In the genomic region with DNA sequence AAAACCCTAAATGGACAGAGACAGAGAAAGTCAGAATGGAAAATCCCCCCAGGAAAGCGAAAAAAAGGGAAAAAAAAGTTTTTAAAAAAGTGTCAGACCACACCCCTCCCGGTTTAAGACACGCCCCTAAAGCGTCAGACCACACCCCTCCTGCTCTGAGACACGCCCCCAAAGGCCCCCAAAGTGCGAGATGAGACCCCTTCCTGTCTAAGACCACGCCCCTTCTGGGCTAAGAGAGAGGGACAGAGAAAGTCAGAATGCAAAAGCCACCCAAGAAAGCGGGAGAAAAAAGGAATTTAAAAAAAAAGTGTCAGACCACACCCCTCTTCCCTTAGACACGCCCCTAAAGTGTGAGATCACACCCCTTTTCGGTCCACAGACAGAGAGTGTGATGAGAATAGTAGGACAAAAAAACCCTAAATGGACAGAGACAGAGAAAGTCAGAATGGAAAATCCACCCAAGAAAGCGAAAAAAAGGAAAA, we compare ENCODE assay signal across 11 mouse cellular contexts. TPM values are rescaled to one million over a fixed set of nuclear protein-coding genes. Genes with fewer than 3 reads are reported as not detected.
DNase-seq lines count a peak whose midpoint lies in the region; ATAC-seq and TF ChIP-seq lines count a peak whose summit lies in the region.
"Not testable (repeated sequence)": the region's sequence is repeated elsewhere in the genome, so short reads cannot be mapped to it uniquely, and the experiment has no call there.
"Had no signal": no experiment of that assay in that cellular context is flagged by ENCODE, and none has a peak within 500 bp of the region (broad histone marks: within the 10 kb centered on the region; RNA-seq: fewer than 3 reads in every experiment).

No protein-coding gene starts in this region.

- not testable (repeated sequence) for TF ChIP-seq POLR2A in MEL (IDR thresholded peaks at IDR 0.05; ENCODE audit: control insufficient read depth in 1 of 2, insufficient read depth in 1 of 2, low read depth in 1 of 2, low read length in 2 of 2, poor library complexity in 1 of 2)

- not testable (repeated sequence) for H3K4me1 ChIP-seq in MEL (ENCODE audit: control insufficient read depth in 1 of 2, insufficient read depth in 2 of 2, low read length in 2 of 2); forebrain, embryonic 12.5 days

- not testable (repeated sequence) for TF ChIP-seq EP300 in MEL (IDR thresholded peaks at IDR 0.05; ENCODE audit: low read depth in 1 of 2, low read length in 2 of 2)

- H3K36me3 ChIP-seq in MEL (ENCODE audit: control insufficient read depth in 1 of 2, insufficient read depth in 2 of 2, low read length in 2 of 2): not testable (repeated sequence)
- H3K36me3 ChIP-seq in forebrain, embryonic 12.5 days (replicated peaks): peaks cover 44% of the 10 kb centered on the region

- H3K27ac ChIP-seq in MEL (ENCODE audit: control insufficient read depth, low read depth, low read length); forebrain, embryonic 12.5 days: not testable (repeated sequence)

- H3K9ac ChIP-seq in MEL (ENCODE audit: control insufficient read depth, low read depth, low read length, poor library complexity, severe bottlenecking); forebrain, embryonic 12.5 days: not testable (repeated sequence)

- H3K79me2 ChIP-seq in MEL (ENCODE audit: control insufficient read depth, insufficient read depth, low read length, poor library complexity): not testable (repeated sequence)

- not testable (repeated sequence) for H3K27me3 ChIP-seq in MEL (ENCODE audit: control insufficient read depth in 1 of 2, insufficient read depth in 2 of 2, low read length in 2 of 2); forebrain, embryonic 12.5 days

- H3K9me3 ChIP-seq in MEL (replicated peaks; ENCODE audit: insufficient read depth, low read length): not testable (repeated sequence)
- peaks cover 45% of the 10 kb centered on the region for H3K9me3 ChIP-seq in forebrain, embryonic 12.5 days

- intact Hi-C loops in heart, postnatal 36 days (cut with DNase I): not testable (repeated sequence)

- H3K4me2 ChIP-seq in forebrain, embryonic 12.5 days: not testable (repeated sequence)

- peak; percentile 83 for DNase-seq in MEL (ENCODE audit: low read depth, low spot score)
- peak; percentile 52 for DNase-seq in cerebellum, adult 9-10 months
- DNase-seq in heart, postnatal 36 days: peak; percentile 9 to 36
- peak; percentile 59 for DNase-seq in layer of hippocampus, adult 9-11 months
- DNase-seq in lung, postnatal 10 days: peak; percentile 40
- DNase-seq in right cerebral cortex, postnatal 14 days: peak; percentile 12
- peak; percentile 34 to 63 for DNase-seq in thymus, postnatal 36 days

- H3K4me3 ChIP-seq in MEL (ENCODE audit: control insufficient read depth in 1 of 2, insufficient read depth in 1 of 2, low read depth in 2 of 2, low read length in 2 of 2); forebrain, embryonic 12.5 days (replicated peaks): not testable (repeated sequence)

- TF ChIP-seq RAD21 in MEL (IDR thresholded peaks at IDR 0.05; ENCODE audit: low read depth, low read length): not testable (repeated sequence)

- not testable (repeated sequence) for TF ChIP-seq CTCF in MEL (IDR thresholded peaks at IDR 0.05 in 2 of 3, conservative IDR thresholded peaks at IDR 0.05 in 1 of 3; ENCODE audit: control insufficient read depth in 1 of 3, insufficient read depth in 1 of 3, low read depth in 2 of 3, low read length in 3 of 3, poor library complexity in 1 of 3, severe bottlenecking in 1 of 3)

- ATAC-seq in forebrain, embryonic 12.5 days (ENCODE audit: low FRiP score): peak; percentile 6; the same call in 1 of the 2 replicates

- 52% methylated on average over 11 of the region's 11 CpGs for WGBS in forebrain, embryonic 12.5 days

RNA-seq across cellular contexts. Expression of a gene that starts 15.0 kb away (rescaled TPM):
- not detected in 2 replicates for total RNA-seq in MEL (2012; rRNA removed)
- polyA plus RNA-seq in MEL (2012; ENCODE audit: insufficient read depth in 1 of 2, insufficient read length in 2 of 2, low read depth in 1 of 2, low replicate concordance in 2 of 2, missing spikeins in 1 of 2): not detected
- not detected in 2 replicates for polyA plus RNA-seq in forebrain, embryonic 12.5 days (2016; fragmentation: Nextera tagmentation; extraction: Ambion mirVana)
- total RNA-seq in heart, postnatal 36 days (2021): not detected
- total RNA-seq: heart, adult 8-10 months had no signal
- polyA plus RNA-seq: kidney, embryonic 14.5 days; limb, embryonic 12.5 days had no signal

RNA-seq across cellular contexts. Expression of a gene that starts 45.0 kb away (rescaled TPM):
- not detected in 2 replicates for total RNA-seq in MEL (2012; rRNA removed)
- polyA plus RNA-seq in MEL (2012; ENCODE audit: insufficient read depth in 1 of 2, insufficient read length in 2 of 2, low read depth in 1 of 2, low replicate concordance in 2 of 2, missing spikeins in 1 of 2): not detected
- polyA plus RNA-seq in forebrain, embryonic 12.5 days (2016; fragmentation: Nextera tagmentation; extraction: Ambion mirVana): not detected in 2 replicates
- not detected for total RNA-seq in heart, postnatal 36 days (2021)
- total RNA-seq: heart, adult 8-10 months had no signal
- polyA plus RNA-seq: kidney, embryonic 14.5 days; limb, embryonic 12.5 days had no signal

Comparison
In these comparisons a context has a peak if more than half of its experiments do, and no peak if none do; other contexts are left out.
1. DNase-seq: peak in every context shown above with its lines; median percentile 83 in MEL; 59 in layer of hippocampus, adult 9-11 months; 52 in cerebellum, adult 9-10 months; 48 in thymus, postnatal 36 days; 40 in lung, postnatal 10 days; 22 in heart, postnatal 36 days; 12 in right cerebral cortex, postnatal 14 days.